Mouse (Mus musculus) midbrain, embryonic 12.5 days (tissue): Measurements from ENCODE around the gene Ifi35. TPM values are rescaled to one million over a fixed set of nuclear protein-coding genes. Genes with fewer than 3 reads are reported as not detected.
"Not testable (repeated sequence)": the region's sequence is repeated elsewhere in the genome, so short reads cannot be mapped to it uniquely, and the experiment has no call there.

Experiments
- ATAC-seq: fragments of 200-750 bp; cut with Nextera tagmentation; 2 replicates; pipeline ENCODE4 v1.8.0; 2017; ENCODE audit warnings: low read depth, moderate TSS enrichment, moderate library complexity; ENCODE audit not compliant: low FRiP score
- H3K27ac ChIP-seq: fragments of 300-500 bp; sonication (generic); replicated peaks from 2 replicates; pipeline ENCODE4 v1.5.1; 2016; ENCODE audit warnings: mild to moderate bottlenecking
- H3K27me3 ChIP-seq: fragments of 300-500 bp; sonication (generic); 2 replicates; pipeline ENCODE4 v1.6.1; 2016; ENCODE audit warnings: mild to moderate bottlenecking
- H3K36me3 ChIP-seq: fragments of 300-500 bp; sonication (generic); 2 replicates; pipeline ENCODE4 v1.6.1; 2016
- H3K4me1 ChIP-seq: fragments of 300-500 bp; sonication (generic); 2 replicates; pipeline ENCODE4 v1.6.1; 2016
- H3K4me2 ChIP-seq: fragments of 300-500 bp; sonication (generic); replicated peaks from 2 replicates; pipeline ENCODE4 v1.6.1; 2016; ENCODE audit warnings: mild to moderate bottlenecking, moderate library complexity
- H3K4me3 ChIP-seq: fragments of 300-500 bp; sonication (generic); 2 replicates; pipeline ENCODE4 v1.5.1; 2016; ENCODE audit warnings: mild to moderate bottlenecking
- H3K9ac ChIP-seq: fragments of 300-500 bp; sonication (generic); replicated peaks from 2 replicates; pipeline ENCODE4 v1.6.1; 2016; ENCODE audit warnings: mild to moderate bottlenecking, moderate library complexity
- H3K9me3 ChIP-seq: fragments of 300-500 bp; sonication (generic); 2 replicates; pipeline ENCODE4 v1.6.1; 2016; ENCODE audit warnings: mild to moderate bottlenecking
- WGBS: fragments of 180-500 bp; shearing (Covaris S2); methylation state at CpG from one replicate; pipeline ENCODE4 v1.1.7; 2016; 5-methylcytosine and 5-hydroxymethylcytosine counted together
- polyA plus RNA-seq: library from polyadenylated mRNA; unstranded; fragments of >200 nt; fragmentation: Nextera tagmentation; extraction: Ambion mirVana; gene quantifications from 2 replicates; pipeline ENCODE4 v1.2.1, GENCODE M21; 2016

Ifi35 gene
- polyA plus RNA-seq, 1 experiment from 2014 or later = 3.9 TPM

GRCm38 (mm10) chr11:101472336-101472735, 24.1 kb downstream of the Ifi35 start:
- 60% methylated on average over 7 of the region's 7 CpGs for WGBS

GRCm38 (mm10) chr11:101473686-101474085, 25.5 kb downstream of the Ifi35 start:
- H3K27me3 ChIP-seq, H3K9ac ChIP-seq, H3K9me3 ChIP-seq, H3K4me2 ChIP-seq, H3K4me3 ChIP-seq, ATAC-seq: not testable (repeated sequence)
- 88% methylated on average over 1 of the region's 1 CpGs for WGBS
- peaks cover 41% of the 10 kb centered on the region for H3K4me1 ChIP-seq
- H3K36me3 ChIP-seq = peaks cover 12% of the 10 kb centered on the region
- H3K27ac ChIP-seq = 0 out of 2 replicates have a peak overlapping the region, but pooled peaks have one; percentile 15

More at GRCm38 (mm10) chr11:101472336-101472735, 24.1 kb downstream of the Ifi35 start:
- Histone ChIP-seq H3K36me3 (peaks cover 12% of the 10 kb centered on the region), H3K9me3 (no peaks in the 10 kb centered on the region), H3K27ac (0 out of 2 replicates have a peak overlapping the region, but pooled peaks have one; percentile 4), H3K9ac (no peak overlapping the region; the same call in 1 of the 2 replicates), H3K27me3 (no peaks in the 10 kb centered on the region), H3K4me1 (peaks cover 31% of the 10 kb centered on the region), H3K4me3 (no peak overlapping the region), H3K4me2 (no peak overlapping the region)
- no peak for ATAC-seq

GRCm38 (mm10) chr11:101474298-101474697, 26.1 kb downstream of the Ifi35 start:
- Histone ChIP-seq H3K4me1 (peaks cover 43% of the 10 kb centered on the region), H3K36me3 (peaks cover 12% of the 10 kb centered on the region)

DNA sequence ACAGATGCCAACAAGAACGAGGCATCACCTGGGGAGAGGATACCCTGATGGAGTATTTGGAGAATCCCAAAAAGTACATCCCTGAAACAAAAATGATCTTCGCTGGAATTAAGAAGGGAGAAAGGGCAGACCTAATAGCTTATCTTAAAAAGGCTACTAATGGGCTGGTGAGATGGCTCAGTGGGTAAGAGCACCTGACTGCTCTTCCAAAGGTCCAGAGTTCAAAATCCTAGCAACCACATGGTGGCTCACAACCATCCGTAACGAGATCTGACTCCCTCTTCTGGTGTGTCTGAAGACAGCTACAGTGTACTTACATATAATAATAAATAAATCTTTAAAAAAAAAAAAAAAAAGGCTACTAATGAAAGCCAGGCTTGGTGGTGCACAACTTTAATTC, 28.2 kb downstream of the Ifi35 start:
- H3K36me3 ChIP-seq, H3K27me3 ChIP-seq, ATAC-seq, H3K4me3 ChIP-seq, H3K27ac ChIP-seq, H3K9ac ChIP-seq, H3K4me2 ChIP-seq, H3K9me3 ChIP-seq: not testable (repeated sequence)
- 93% methylated on average over 4 of the region's 4 CpGs for WGBS
- H3K4me1 ChIP-seq = peaks cover 40% of the 10 kb centered on the region

More at GRCm38 (mm10) chr11:101474298-101474697, 26.1 kb downstream of the Ifi35 start:
- WGBS = 80% methylated on average over 5 of the region's 5 CpGs
- H3K9me3 ChIP-seq = no peaks in the 10 kb centered on the region
- no peak overlapping the region for H3K4me2 ChIP-seq
- H3K4me3 ChIP-seq = no peak overlapping the region
- H3K9ac ChIP-seq = no peak overlapping the region
- 0 out of 2 replicates have a peak overlapping the region, but pooled peaks have one; percentile 15 for H3K27ac ChIP-seq
- H3K27me3 ChIP-seq = no peaks in the 10 kb centered on the region
- no peak for ATAC-seq

DNA sequence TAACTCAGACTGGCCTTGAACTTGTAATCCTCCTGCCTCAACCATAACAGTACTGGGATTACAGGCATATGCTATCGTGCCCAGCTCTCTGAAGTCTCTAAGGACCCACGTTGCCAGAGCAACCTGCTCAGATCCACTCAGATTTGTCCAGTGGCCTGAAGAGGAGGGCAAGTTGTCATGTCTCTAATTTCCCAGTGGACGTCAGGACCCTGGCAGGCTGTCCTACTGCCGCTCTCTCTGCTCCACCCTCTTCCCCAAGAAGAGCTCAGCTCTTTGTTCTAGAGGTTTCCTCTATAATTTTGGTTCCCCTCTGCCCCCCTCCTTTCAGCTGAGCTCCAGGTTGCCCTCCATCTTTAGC, 29.0 kb downstream of the Ifi35 start:
- Histone ChIP-seq H3K27ac (peak overlapping the region; percentile 92), H3K27me3 (no peaks in the 10 kb centered on the region), H3K9ac (no peak overlapping the region), H3K36me3 (no peaks in the 10 kb centered on the region), H3K4me2 (peak overlapping the region; percentile 12; the same call in 1 of the 2 replicates), H3K4me3 (no peak overlapping the region), H3K4me1 (peaks cover 40% of the 10 kb centered on the region), H3K9me3 (no peaks in the 10 kb centered on the region)
- 13% methylated on average over 4 of the region's 4 CpGs for WGBS
- ATAC-seq = peak; percentile 70

DNA sequence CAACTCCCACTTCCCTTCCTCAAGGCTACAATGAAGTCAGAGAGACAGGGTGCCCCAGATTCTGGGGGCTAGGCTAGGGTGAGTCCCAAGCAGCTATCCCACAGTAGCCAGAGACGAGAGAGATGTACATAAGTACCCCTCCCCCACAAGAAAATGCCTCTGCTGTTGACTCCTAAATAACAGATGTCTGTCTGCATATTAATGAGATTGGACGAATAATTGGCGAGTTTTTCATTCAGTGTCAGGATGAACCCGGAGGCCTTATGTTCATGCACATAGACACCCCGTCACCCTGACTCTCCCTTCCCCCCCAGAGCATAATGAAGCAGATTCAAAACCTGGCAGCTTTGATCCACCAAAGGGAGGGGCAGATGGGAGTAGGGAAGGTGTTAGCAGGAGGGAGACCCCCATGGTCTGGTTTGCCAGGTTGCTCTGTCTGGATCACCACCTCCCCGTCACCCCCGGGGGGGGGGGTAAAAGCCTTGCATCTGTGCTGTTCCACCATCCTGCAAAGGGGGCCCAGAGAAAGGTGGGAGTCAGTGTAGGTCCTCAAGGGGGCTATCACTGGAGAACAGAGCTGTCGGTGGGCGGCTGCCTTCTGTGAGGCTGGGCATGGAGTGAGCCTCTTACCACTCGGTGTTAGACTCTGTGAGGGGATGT, 29.5 kb downstream of the Ifi35 start:
- Histone ChIP-seq H3K4me2 (peak overlapping the region; percentile 22), H3K27ac (peak overlapping the region; percentile 92), H3K36me3 (no peaks in the 10 kb centered on the region), H3K9ac (no peak overlapping the region), H3K4me3 (no peak overlapping the region), H3K9me3 (no peaks in the 10 kb centered on the region), H3K4me1 (peaks cover 40% of the 10 kb centered on the region), H3K27me3 (no peaks in the 10 kb centered on the region)
- WGBS = 28% methylated on average over 10 of the region's 10 CpGs
- ATAC-seq = peak; percentile 81

GRCm38 (mm10) chr11:101479171-101479635, 31.0 kb downstream of the Ifi35 start:
- ATAC-seq = peak; percentile 77
- Histone ChIP-seq H3K4me2 (peak overlapping the region; percentile 44), H3K36me3 (no peaks in the 10 kb centered on the region), H3K27ac (peak overlapping the region; percentile 92), H3K4me3 (peak overlapping the region; percentile 27), H3K9me3 (no peaks in the 10 kb centered on the region), H3K9ac (peak overlapping the region; percentile 29), H3K27me3 (no peaks in the 10 kb centered on the region), H3K4me1 (peaks cover 50% of the 10 kb centered on the region)
- 4% methylated on average over 18 of the region's 18 CpGs for WGBS

DNA sequence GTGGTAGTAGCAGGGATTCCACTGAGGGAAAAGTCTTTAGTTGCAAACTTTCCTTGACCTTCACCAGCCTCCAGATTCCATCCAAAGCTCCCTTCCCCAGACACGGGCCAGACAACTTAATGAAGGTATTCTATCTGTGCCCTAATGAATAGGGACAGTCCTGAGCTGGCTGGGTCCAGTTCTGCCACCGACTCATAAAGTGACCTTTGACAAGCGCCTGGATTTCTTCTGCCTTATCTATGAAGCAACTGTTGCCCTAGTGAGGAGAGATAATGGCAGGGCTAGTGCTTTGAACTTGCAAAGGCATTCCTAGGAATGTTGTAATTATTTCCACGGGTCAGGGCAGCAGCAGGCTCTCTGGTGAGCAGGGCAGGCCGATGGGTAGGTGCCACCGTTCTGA, 32.7 kb downstream of the Ifi35 start:
- 69% methylated on average over 6 of the region's 6 CpGs for WGBS
- Histone ChIP-seq H3K27me3 (no peaks in the 10 kb centered on the region), H3K4me3 (no peak overlapping the region), H3K9ac (no peak overlapping the region), H3K9me3 (no peaks in the 10 kb centered on the region), H3K36me3 (no peaks in the 10 kb centered on the region), H3K4me2 (no peak overlapping the region), H3K27ac (no peak overlapping the region), H3K4me1 (peaks cover 56% of the 10 kb centered on the region)
- no peak for ATAC-seq

DNA sequence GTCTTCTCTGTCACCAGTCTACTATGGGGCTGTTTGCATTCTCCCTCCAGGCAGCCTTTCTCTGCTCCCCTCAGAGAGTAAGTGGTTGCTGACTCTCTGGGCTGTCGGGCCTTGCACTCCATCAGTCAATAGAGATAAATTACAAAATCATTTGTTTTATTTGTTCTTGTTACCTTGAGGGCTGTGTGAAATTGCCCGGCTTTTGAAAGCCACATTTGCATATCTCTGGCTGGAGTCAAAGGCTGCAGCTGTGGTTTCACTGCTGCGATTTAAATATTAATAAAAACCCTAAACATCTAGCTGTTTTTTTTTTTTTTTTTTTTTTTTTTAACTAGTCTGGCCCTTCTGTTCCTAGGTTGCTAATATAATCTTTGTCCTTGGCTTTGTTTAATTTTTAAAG, 35.6 kb downstream of the Ifi35 start:
- Histone ChIP-seq H3K27me3 (no peaks in the 10 kb centered on the region), H3K4me2 (no peak overlapping the region), H3K4me1 (peaks cover 42% of the 10 kb centered on the region), H3K4me3 (no peak overlapping the region), H3K27ac (peak overlapping the region; percentile 82), H3K9me3 (no peaks in the 10 kb centered on the region), H3K36me3 (peaks cover 10% of the 10 kb centered on the region; the same call in 1 of the 2 replicates), H3K9ac (no peak overlapping the region)
- 33% methylated on average over 3 of the region's 3 CpGs for WGBS
- ATAC-seq = no peak

DNA sequence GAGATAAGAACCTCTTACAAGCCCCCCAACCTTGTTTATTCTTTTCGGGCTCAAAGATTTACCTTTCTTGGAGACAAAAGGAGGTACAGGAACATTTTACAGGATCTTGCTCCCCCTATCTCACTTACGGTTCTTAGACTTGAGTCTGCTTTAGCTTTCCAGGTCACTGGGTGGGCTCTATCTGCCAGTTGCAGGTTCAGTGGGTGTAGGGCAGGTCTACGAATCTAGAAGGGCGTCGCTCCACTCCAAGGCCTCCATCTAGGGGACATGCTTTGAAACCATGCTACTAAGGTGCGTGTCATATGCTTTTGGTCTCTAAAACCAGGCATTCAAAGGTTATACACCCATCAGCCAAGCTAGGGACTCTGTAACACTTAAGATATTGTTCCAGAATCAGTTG, 36.0 kb downstream of the Ifi35 start:
- Histone ChIP-seq H3K4me3 (no peak overlapping the region), H3K4me2 (no peak overlapping the region), H3K4me1 (peaks cover 38% of the 10 kb centered on the region), H3K27me3 (no peaks in the 10 kb centered on the region), H3K9ac (no peak overlapping the region), H3K9me3 (no peaks in the 10 kb centered on the region), H3K36me3 (peaks cover 14% of the 10 kb centered on the region; the same call in 1 of the 2 replicates), H3K27ac (peak overlapping the region; percentile 82)
- WGBS = 68% methylated on average over 6 of the region's 6 CpGs
- no peak for ATAC-seq

DNA sequence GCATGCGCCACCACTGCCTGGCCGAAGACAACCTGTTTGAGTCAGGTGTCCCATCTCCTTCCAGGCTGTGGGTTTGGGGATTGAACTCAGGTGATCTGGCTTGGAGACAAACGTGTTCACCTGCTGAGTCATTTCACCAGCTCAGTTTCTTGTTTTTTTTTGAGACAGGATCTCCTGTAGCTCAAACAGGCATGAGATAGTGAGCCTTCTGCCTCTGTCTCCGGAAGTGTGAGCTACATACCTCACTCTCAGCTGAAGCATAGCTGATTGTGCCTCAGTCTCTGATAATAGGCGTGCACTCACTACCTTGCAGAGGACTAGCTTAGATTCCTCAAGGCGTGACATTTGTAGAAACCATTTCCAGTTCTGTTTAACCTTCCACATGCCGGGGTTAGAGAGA, 36.6 kb downstream of the Ifi35 start:
- H3K4me1 ChIP-seq = peaks cover 32% of the 10 kb centered on the region
- H3K9me3 ChIP-seq = no peaks in the 10 kb centered on the region
- no peak overlapping the region for H3K4me2 ChIP-seq
- H3K4me3 ChIP-seq = no peak overlapping the region
- peak overlapping the region; percentile 82 for H3K27ac ChIP-seq
- peaks cover 18% of the 10 kb centered on the region; the same call in 1 of the 2 replicates for H3K36me3 ChIP-seq
- 89% methylated on average over 7 of the region's 7 CpGs for WGBS
- no peaks in the 10 kb centered on the region for H3K27me3 ChIP-seq
- H3K9ac ChIP-seq = no peak overlapping the region
- no peak for ATAC-seq

- no peak overlapping the region for H3K4me2 ChIP-seq
- H3K36me3 ChIP-seq = peaks cover 18% of the 10 kb centered on the region
- H3K4me3 ChIP-seq = no peak overlapping the region
- ATAC-seq = no peak
- H3K4me1 ChIP-seq = peaks cover 25% of the 10 kb centered on the region
- no peaks in the 10 kb centered on the region for H3K9me3 ChIP-seq
- H3K27me3 ChIP-seq = no peaks in the 10 kb centered on the region
- peak overlapping the region; percentile 82 for H3K27ac ChIP-seq
- no peak overlapping the region for H3K9ac ChIP-seq
- WGBS = 39% methylated on average over 6 of the region's 6 CpGs
Measured at GRCm38 (mm10) chr11:101485509-101486028, 37.4 kb downstream of the Ifi35 start.
